Mouse (Mus musculus) yolk sac, embryonic 10.5 days (tissue): Measurements from ENCODE around the gene Tnnt3.

Experiments used
- DNase-seq: peaks from one replicate; pipeline ENCODE4 v3.0.0-alpha.2; 2017; ENCODE audit warnings: low spot score

Gene Tnnt3

GRCm38 (mm10) chr7:142476795-142477452 lies 21.7 kb upstream of the Tnnt3 start:
- DNase-seq: no peak

- no peak for DNase-seq
These were observed 20.6 kb upstream of the Tnnt3 start for GRCm38 (mm10) chr7:142478001-142478400.

DNA sequence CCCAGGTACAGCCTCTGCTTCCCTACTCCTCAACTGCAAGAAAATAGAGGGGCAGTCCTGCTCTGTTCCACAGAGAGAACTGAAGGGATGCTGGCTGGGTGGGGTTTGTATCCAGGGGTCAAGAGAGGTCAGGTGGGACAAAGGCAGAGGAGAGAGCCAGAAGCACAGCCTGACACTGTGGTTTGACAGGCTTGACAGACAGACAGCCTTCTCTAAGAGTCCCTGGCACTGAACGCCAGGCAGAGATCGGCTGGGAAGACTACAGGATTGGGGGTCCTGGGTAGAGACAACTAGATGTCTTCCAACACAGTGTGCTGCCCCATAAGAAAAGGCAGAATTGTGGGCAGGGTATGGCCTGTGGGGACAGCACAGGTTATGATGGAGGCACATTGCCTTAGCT lies 20.1 kb upstream of the Tnnt3 start:
- DNase-seq: no peak

GRCm38 (mm10) chr7:142479307-142479706 lies 19.3 kb upstream of the Tnnt3 start:
- no peak for DNase-seq

DNA sequence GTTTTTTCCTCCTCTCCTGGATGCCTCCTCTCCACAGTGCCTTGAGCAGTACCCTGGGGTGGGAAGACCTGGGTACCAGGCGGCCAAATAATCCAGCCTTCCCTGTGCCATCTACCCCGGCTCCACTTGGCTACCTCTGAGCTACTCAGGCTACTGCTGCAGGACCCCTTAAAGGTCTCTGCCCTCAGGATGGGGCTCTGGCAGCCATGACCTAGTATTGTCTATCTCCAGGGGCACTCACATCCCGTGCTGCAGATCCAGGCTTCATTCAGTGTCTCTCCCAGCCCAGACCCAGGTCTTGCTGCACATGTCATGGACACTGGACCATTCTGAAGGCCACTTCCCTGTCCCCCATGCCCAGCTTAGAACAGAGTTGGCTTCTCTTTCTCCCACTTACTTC lies 18.8 kb upstream of the Tnnt3 start:
- DNase-seq: no peak

DNA sequence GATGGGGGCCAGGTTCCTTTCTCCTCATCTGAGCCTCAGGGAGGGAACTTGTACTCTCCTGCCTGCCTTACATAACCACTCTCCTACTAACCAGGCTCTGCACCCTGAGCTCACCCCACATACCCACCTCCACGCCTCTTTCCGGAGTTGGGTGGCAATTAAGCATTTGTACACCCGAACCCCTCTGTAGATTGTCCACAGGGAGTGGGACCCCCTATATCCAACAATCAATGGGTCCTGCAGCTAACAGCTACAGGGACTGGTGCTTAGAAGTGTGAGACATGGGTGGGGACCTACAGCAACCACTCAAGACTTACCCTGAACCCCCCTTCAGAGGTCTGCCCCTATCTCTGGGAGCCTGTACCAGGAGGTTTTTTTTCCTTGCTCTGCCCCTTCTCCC lies 18.0 kb upstream of the Tnnt3 start:
- DNase-seq: no peak

DNA sequence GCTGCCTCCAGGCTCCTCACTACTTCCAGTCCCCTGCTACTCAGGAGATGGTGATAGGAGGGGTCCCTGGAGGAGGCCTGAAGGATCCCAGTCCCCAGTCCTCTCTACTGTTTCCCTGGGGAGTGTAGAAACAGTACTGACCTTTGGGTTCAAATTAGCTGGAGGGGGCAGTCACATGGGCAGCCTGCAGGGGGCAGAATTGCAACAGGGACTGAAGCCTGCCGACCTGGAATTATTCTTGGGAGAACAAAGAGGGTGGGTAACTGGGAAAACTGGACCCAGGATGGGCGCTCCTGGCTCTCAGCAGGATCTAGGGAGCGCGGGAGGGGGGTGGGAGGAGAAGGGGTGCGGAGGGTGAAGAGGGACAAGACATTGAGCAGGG lies 17.5 kb upstream of the Tnnt3 start:
- DNase-seq: peak; percentile 74

DNA sequence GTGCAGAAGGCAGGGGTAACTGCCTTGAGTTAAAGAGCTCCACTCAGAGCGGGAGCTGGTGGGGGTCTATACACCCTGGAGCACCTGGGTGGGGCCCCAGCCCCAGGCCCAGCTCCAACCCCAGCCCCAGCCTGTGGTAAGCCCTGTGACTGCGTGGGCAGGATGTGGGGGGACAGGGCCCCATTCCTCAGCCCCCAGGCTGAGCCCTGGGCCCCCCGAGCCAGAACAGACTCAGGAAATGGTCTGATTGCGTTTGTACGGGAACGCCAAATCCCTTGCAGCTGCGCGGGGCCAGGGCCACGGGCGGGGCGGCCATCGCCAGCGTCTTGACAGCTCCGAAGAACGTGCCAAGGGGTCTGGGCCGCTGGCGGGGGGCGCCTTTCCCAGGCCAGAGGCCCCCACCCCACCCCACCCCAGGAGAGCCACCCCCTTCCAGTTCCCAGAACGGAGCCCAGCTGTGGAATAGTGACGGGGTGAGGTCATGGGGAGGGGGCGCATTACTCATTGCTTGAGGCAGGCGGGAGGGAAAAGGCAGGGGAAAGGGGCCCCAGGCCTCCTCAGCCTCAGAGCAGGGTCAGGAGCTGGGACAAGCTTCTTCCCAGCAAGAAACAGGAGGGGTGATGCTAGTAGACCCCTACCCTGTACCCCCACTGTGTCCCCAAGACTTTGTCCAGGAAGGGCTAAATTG lies 16.9 kb upstream of the Tnnt3 start:
- peak; percentile 72 for DNase-seq

DNA sequence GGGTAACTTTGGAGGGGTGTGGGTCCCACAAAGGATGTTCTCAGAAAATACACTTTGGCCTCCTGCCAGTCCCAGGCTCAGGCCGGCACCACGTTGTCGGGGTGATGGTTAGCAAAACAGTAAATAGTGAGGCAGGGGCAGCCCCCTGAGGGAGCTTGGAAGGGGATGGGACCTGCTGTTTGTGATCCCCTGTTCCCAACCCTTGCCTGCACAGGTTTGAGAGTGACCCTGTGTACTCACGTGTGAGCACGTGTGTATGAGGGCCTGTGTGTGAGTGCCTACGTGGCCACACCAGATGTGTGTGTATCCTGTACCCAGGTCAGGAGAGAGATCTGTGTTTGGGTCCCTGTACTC lies 16.4 kb upstream of the Tnnt3 start:
- DNase-seq: peak; percentile 37

DNA sequence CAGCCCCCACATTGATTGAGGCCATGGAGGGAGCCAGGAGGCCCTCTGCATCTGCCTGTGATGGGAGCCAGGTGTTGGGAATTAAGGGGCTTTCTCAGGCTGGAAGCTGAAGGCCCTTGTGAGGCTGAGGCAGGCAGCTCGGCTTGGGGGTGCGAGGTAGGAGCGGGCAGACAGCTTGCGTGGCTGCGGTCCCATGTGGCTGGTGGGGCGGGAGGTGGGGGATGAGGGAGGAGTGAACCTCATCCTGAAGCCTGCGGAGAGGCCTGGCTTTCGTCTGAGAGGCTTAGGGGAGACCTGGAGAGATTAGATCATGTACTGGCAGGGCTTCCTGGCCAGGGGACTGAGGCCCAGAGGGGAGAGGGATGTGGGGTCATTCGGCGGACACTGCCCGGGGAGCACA lies 15.5 kb upstream of the Tnnt3 start:
- DNase-seq: peak; percentile 80

- no peak for DNase-seq
These were observed 13.9 kb upstream of the Tnnt3 start for GRCm38 (mm10) chr7:142484780-142485179.

DNA sequence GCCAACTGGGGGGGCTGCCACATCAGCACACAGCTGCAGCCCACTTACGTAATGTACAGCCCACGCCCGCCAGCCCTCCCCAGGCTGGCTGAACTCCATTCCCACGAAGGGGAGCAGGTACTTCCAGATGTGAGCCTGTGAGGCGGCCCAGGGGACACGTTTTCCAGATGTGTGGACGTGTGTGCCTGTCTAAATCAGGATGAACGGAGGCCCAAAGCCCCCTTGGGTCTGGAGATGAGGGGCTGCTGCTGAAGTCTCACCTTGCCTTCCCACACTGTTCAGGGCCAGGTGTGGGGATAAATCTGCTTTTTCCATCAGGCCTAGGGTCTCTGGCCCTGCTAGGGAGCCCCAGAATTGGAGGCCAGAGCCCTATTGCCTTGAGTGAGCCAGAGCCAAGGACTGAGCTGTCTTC lies 11.9 kb upstream of the Tnnt3 start:
- DNase-seq: no peak

DNA sequence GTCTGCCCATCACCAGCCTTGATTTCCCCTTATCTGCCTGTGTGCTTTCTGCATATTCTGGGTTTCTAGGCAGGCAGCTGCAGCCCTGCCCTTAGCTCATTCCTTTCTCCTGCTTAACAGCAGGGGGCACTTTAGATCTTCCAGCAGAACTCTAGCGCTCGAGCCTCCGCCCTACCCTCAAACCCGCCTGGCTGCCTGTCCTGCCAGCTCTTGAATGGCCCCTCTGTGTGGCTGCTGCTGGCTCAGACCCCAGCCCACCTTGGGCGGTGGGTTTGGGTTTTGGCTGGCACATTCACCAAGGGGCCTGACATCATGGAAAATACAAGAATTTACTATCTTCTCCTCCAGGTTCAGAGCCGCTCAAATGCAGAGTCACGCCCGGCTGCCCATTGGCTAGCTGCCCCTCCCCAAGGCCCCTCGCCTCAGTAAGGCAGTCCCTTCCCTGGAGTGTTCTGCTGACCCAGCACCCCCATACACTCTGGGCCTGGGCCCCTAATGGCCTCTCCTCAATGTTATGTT lies 11.2 kb upstream of the Tnnt3 start:
- DNase-seq: peak; percentile 79

- DNase-seq: no peak
These were observed 10.6 kb upstream of the Tnnt3 start for GRCm38 (mm10) chr7:142488053-142488452.

DNA sequence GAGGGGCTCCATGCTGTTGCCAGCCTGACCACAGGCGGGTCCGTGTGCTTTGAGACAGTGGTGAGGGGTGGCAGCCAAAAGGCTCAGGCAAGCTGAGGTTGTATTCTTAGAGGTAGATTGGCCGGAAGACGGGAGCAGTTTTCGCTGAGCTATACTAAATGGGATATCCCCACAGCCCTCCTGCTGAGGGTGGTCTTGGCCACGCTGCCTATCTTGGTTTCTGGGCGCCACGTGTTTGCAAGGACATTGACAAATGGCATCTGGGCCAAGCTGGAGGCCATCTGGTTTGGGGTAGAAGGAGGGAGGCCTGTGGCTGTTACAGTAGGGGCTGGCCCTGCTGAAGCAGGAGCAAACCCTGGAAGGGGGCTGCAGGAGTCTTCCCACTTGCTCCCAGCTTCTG lies 5.1 kb upstream of the Tnnt3 start:
- DNase-seq: no peak

DNA sequence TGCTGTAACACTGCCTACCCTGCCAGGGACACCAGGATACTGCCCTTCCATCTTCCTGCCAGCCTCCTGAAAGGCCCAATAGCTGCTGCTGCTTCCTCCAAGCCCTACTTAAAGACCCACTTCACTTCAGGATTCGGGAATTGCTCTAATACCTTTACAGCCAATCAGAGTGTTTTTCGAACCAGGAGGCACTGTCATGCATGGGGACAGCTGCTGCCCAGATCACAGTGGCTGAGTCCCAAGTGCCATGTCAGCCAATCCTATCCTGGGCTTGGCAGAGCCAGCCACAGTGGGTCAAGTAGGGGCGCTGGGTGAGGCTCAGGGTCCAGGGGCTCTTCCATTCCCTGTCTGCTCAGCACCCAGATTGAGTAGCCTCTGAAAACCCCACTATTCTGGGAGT lies 2.5 kb upstream of the Tnnt3 start:
- no peak for DNase-seq

DNA sequence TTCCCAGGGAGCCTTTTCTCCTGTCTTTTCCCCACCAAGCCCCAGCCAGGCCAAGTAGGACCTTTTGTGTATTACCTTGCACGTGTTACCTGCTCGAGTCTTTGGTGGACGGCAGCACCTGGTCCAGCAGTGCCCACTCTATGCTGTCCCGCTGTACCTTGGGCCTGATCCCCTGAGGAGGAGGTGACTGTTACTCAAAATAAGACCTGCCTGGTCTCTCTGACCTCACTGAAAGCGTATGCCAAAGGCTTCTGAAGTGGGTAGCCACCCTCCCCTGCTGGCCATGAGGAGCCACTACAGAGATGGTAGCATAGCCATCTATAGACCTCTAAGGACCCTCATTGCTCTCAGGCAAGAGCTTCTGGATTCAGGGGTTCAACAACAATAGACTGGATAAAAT lies 1.8 kb upstream of the Tnnt3 start:
- DNase-seq: no peak

DNA sequence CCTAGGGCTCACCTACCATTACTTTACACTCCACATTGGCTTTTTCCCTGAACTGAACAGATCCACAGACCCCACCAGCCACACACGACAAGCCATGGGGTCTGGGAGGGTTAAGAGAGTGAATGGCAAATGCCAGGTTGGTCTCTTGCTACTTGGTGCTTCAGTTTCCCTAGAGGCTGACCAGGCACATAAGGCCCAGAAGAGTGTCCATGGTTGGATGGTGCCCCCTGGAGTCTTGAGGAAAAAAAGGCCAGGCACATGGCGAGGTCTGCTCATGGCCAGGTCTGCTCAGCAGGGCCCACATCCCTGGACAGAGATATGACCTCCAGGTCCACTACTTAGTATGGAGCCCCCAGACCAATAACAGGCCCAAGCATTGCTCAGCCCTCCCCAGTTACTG lies 861 bp upstream of the Tnnt3 start:
- DNase-seq: no peak

DNA sequence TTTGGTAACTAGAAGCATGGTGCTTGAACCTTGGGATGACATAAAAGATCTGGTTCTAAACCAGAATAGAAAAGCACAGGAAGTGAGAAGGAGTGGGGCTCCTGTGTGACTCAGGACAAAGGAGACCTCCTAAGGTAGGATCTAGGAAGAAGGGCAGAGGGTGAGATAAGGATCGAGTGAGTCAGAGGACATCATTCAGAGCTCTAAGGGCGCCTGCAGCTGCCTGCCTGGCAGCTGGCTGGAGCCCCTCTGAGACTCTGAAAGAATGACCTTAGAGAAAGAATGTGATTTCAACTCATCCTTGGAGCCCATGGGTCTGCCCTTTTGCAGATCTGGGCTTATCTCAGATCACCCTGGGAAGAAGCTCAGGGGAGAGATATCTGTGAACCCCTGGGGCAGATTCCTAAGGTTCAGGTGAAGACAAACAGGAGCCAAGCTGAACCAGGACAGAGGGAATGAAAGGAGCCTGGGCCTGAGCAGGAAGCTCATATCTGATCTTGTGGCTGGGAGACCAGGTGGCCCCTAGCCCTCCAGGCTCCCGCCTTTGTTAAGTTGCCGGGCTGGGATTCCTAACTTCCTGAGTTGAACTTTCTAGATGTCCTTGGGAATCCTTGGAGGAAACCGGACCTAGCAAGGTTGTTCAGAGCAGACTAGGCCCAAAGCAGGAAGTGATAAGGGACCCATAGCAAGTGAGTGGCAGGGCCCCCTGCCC lies 530 bp downstream of the Tnnt3 start:
- DNase-seq: peak; percentile 41

- no peak for DNase-seq
These were observed 1.4 kb downstream of the Tnnt3 start for GRCm38 (mm10) chr7:142500032-142500431.

GRCm38 (mm10) chr7:142503206-142503605 lies 4.6 kb downstream of the Tnnt3 start:
- DNase-seq: no peak

- peak; percentile 57 for DNase-seq
These were observed 7.3 kb downstream of the Tnnt3 start for GRCm38 (mm10) chr7:142505942-142506341.

DNA sequence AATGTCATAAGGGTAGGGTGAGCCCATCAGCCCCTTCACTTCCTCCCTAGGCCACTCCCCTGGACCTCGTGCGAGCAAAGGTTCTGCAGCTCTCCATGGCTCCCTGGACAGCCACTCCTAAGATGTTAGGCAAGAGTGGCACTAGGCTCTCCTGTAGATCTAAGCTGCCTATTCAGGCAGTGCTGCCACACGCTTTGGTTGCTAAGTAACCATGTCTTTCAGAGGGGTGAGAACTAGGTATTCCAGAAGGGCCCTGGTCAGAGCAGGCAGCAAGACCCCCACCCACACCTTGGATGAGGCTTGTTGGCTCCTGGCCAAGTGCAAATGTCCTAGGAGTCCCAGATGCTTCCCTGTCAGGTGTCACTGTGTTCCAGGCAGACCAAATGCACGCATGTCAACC lies 7.9 kb downstream of the Tnnt3 start:
- no peak for DNase-seq
